In the genomic region with DNA sequence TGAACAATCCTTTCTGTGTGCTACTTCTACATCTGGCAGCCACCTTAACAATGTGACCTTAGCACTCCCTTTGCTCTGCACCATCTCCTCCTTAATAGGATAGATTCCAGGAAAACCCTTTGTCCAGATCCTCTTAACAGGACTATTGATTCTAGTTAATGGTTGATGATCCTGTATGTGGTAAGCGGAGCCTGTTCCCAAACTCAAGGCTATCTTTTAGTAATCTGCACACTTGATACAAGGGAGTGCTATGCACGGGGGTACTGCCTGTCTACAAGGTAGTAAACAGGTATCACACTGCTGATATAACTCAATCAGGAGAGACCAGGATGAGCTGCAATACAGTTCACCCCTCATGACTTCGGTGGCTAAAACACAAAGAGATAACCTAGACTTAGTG, we compare ENCODE assay signal across 16 mouse cellular contexts.
"Had no signal": no experiment of that assay in that cellular context is flagged by ENCODE, and none has a peak within 500 bp of the region (broad histone marks: within the 10 kb centered on the region; RNA-seq: fewer than 3 reads in every experiment).

No protein-coding gene starts in this region.

- H3K9me3 ChIP-seq: midbrain, embryonic 12.5 days; midbrain, embryonic 15.5 days; neural tube, embryonic 13.5 days had no signal

- H3K27me3 ChIP-seq: midbrain, embryonic 12.5 days; midbrain, embryonic 15.5 days; neural tube, embryonic 13.5 days had no signal

- H3K4me3 ChIP-seq: left cerebral cortex, adult 2 months; midbrain, embryonic 12.5 days; midbrain, embryonic 15.5 days; neural tube, embryonic 13.5 days had no signal

- H3K4me2 ChIP-seq: midbrain, embryonic 12.5 days; midbrain, embryonic 15.5 days; neural tube, embryonic 13.5 days had no signal

- H3K4me1 ChIP-seq: midbrain, embryonic 12.5 days; midbrain, embryonic 15.5 days; neural tube, embryonic 13.5 days had no signal

- DNase-seq: kidney, adult 8-10 months; kidney, postnatal 36 days; layer of hippocampus, postnatal 36 days; lung, adult 2 months; lung, postnatal 14 days; retina, postnatal 1 day; right cerebral cortex, postnatal 25 days; thymus, postnatal 25 days had no signal

- ATAC-seq: hindbrain, embryonic 16.5 days; intestine, postnatal 0 days; midbrain, embryonic 15.5 days had no signal

- H3K9ac ChIP-seq: midbrain, embryonic 12.5 days; midbrain, embryonic 15.5 days; neural tube, embryonic 13.5 days had no signal

- H3K27ac ChIP-seq: kidney, postnatal 0 days; left cerebral cortex, adult 2 months; macrophage; midbrain, embryonic 12.5 days; midbrain, embryonic 15.5 days; neural tube, embryonic 13.5 days had no signal

- H3K36me3 ChIP-seq: midbrain, embryonic 15.5 days; neural tube, embryonic 13.5 days had no signal
